Mouse (Mus musculus): ENCODE measurements around the gene 9030612E09Rik.
A peak's percentile ranks its signal among the peaks of the same experiment; 100 is the strongest.

9030612E09Rik gene

GRCm38 (mm10) chr10:43174326-43175155 lies at the start of gene 9030612E09Rik, which contains the start of gene Sobp:
Gene 9030612E09Rik, plus strand, starts transcription at chr10:43174704.
Gene Sobp, minus strand, starts transcription at chr10:43174530.
- peak; percentile 87 to 92 for DNase-seq

- DNase-seq: no peak
Observed at GRCm38 (mm10) chr10:43128750-43129149, 45.8 kb upstream of the 9030612E09Rik start.

- DNase-seq: no peak
Observed at GRCm38 (mm10) chr10:43134027-43134426, 40.5 kb upstream of the 9030612E09Rik start.

- no peak for DNase-seq
Observed at GRCm38 (mm10) chr10:43143173-43143572, 31.3 kb upstream of the 9030612E09Rik start.

- no peak for DNase-seq
Observed at GRCm38 (mm10) chr10:43148456-43148855, 26.0 kb upstream of the 9030612E09Rik start.

GRCm38 (mm10) chr10:43152643-43153042 lies 21.9 kb upstream of the 9030612E09Rik start:
- DNase-seq: no peak

GRCm38 (mm10) chr10:43155046-43155560 lies 19.4 kb upstream of the 9030612E09Rik start:
- peak; percentile 77 to 79 for DNase-seq

GRCm38 (mm10) chr10:43158917-43159316 lies 15.6 kb upstream of the 9030612E09Rik start:
- no peak for DNase-seq

GRCm38 (mm10) chr10:43159333-43159732 lies 15.2 kb upstream of the 9030612E09Rik start:
- no peak for DNase-seq

- DNase-seq: no peak
Observed at GRCm38 (mm10) chr10:43162318-43162717, 12.2 kb upstream of the 9030612E09Rik start.

- no peak for DNase-seq
Observed at GRCm38 (mm10) chr10:43164406-43164805, 10.1 kb upstream of the 9030612E09Rik start.

GRCm38 (mm10) chr10:43166146-43166545 lies 8.4 kb upstream of the 9030612E09Rik start:
- DNase-seq: no peak

GRCm38 (mm10) chr10:43166817-43167216 lies 7.7 kb upstream of the 9030612E09Rik start:
- no peak for DNase-seq

- no peak for DNase-seq
Observed at GRCm38 (mm10) chr10:43168847-43169246, 5.7 kb upstream of the 9030612E09Rik start.

- DNase-seq: peak; percentile 49 to 53
Observed at GRCm38 (mm10) chr10:43171106-43171505, 3.4 kb upstream of the 9030612E09Rik start.

GRCm38 (mm10) chr10:43172066-43172465 lies 2.4 kb upstream of the 9030612E09Rik start:
- DNase-seq: peak in 1 of 2 experiments; percentile 16

GRCm38 (mm10) chr10:43172554-43172953 lies 1.9 kb upstream of the 9030612E09Rik start:
- DNase-seq: peak in 1 of 2 experiments; percentile 16

- peak; percentile 80 to 83 for DNase-seq
Observed at GRCm38 (mm10) chr10:43173141-43173827, 1.2 kb upstream of the 9030612E09Rik start.

- peak; percentile 75 to 79 for DNase-seq
Observed at GRCm38 (mm10) chr10:43173828-43174325, 627 bp upstream of the 9030612E09Rik start.

GRCm38 (mm10) chr10:43175156-43175601 lies 675 bp downstream of the 9030612E09Rik start:
- DNase-seq: peak; percentile 69 to 70

GRCm38 (mm10) chr10:43180313-43180912 lies 5.9 kb downstream of the 9030612E09Rik start:
- DNase-seq: peak; percentile 79 to 84

GRCm38 (mm10) chr10:43200206-43200605 lies 25.7 kb downstream of the 9030612E09Rik start:
- no peak for DNase-seq

- DNase-seq: no peak
Observed at GRCm38 (mm10) chr10:43203865-43204264, 29.4 kb downstream of the 9030612E09Rik start.
